Mouse (Mus musculus): ENCODE results near the gene Kmt2d.

DNA sequence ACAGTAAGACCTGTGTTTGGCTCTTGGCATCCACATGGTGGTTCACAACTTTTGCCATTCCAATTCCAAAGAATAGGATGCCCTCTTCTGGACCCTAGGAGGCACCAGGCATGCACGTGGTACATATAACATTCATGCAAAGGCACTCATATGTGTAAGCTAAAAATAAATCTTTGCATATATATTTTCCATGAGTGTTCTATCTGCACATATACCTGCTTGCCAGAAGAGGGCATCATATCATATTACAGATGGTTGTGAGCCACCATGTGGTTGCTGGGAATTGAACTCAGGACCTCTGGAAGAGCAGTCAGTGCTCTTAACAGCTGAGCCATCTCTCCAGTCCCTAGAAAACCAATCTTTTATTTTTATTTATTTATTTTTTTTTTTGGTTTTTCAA is 30.5 kb upstream of the Kmt2d start:
- TF ChIP-seq CTCF (IDR thresholded peaks at IDR 0.05; ENCODE audit: low read depth) (0 out of 2 replicates have a peak, but pooled peaks have one; percentile 14), EP300 (IDR thresholded peaks at IDR 0.05; ENCODE audit: low read depth) (no peak)
